Mouse (Mus musculus) G1E (cell line): ENCODE results near the gene Neil1. TPM values are rescaled to one million over a fixed set of nuclear protein-coding genes. Genes with fewer than 3 reads are reported as not detected.

Experiments used
- ATAC-seq: 2 replicates; pipeline ENCODE4 v1.8.0; 2016; ENCODE audit warnings: mild to moderate bottlenecking; ENCODE audit not compliant: insufficient number of reproducible peaks, poor library complexity, low FRiP score, severe bottlenecking; ENCODE audit errors: extremely low read depth
- DNase-seq: peaks from one replicate; pipeline ENCODE4 v3.0.0; 2012; ENCODE audit warnings: low spot score
- H3K27me3 ChIP-seq: 2 replicates; pipeline ENCODE4 v1.6.1; 2012; ENCODE audit warnings: mild to moderate bottlenecking, low read length, inconsistent platforms; ENCODE audit not compliant: insufficient read depth
- H3K36me3 ChIP-seq: replicated peaks from 2 replicates; pipeline ENCODE3; 2012; ENCODE audit warnings: mild to moderate bottlenecking, inconsistent platforms
- H3K4me1 ChIP-seq: 2 replicates; pipeline ENCODE4 v1.6.1; 2012; ENCODE audit warnings: low read depth, low read length, inconsistent platforms, mixed read lengths; ENCODE audit not compliant: insufficient read depth
- H3K4me3 ChIP-seq: 2 replicates; pipeline ENCODE4 v1.5.1; 2012; ENCODE audit warnings: low read depth, mild to moderate bottlenecking, inconsistent platforms, low read length, moderate library complexity, mixed read lengths
- H3K9me3 ChIP-seq: replicated peaks from 2 replicates; pipeline ENCODE4 v1.6.1; 2012; ENCODE audit warnings: inconsistent platforms
- CTCF ChIP-seq: IDR thresholded peaks from 2 replicates; pipeline ENCODE4 v1.5.1; 2012; ENCODE audit warnings: low read depth, low read length, inconsistent platforms, mixed read lengths
- GATA1 ChIP-seq: IDR thresholded peaks from 2 replicates; pipeline ENCODE4 v1.6.1; 2012; ENCODE audit warnings: borderline replicate concordance, low read length, inconsistent platforms, mixed read lengths
- GATA2 ChIP-seq: IDR thresholded peaks from 2 replicates; pipeline ENCODE4 v1.6.1; 2012; ENCODE audit warnings: low read depth, low read length, inconsistent platforms, borderline replicate concordance
- POLR2AphosphoS5 ChIP-seq: IDR thresholded peaks from 2 replicates; pipeline ENCODE4 v1.6.1; 2012; ENCODE audit warnings: low read depth, low read length, inconsistent platforms; ENCODE audit not compliant: insufficient replicate concordance
- TAL1 ChIP-seq: conservative IDR thresholded peaks from 2 replicates; pipeline ENCODE4 v1.6.1; 2012; ENCODE audit warnings: low read depth, low read length, inconsistent platforms, mixed read lengths
- polyA plus RNA-seq: library from polyadenylated mRNA; stranded (reverse); fragments of >175 nt; gene quantifications from 2 replicates; pipeline ENCODE4 v1.2.3, GENCODE M21; 2012
- total RNA-seq, 2 experiments: library from RNA; stranded (forward) in 1 of 2; stranded (reverse) in 1 of 2; fragments of 200-1000 nt in 1 of 2; fragments of >200 nt in 1 of 2; fragmentation: Nextera tagmentation in 1 of 2; gene quantifications; 2 replicates each; pipeline ENCODE4 v1.2.3; 2014 to 2017

Neil1 gene
- total and polyA plus RNA-seq, 3 experiments, result 2.6 to 9.3 (median 3.0) TPM

- ATAC-seq, result no peak
- H3K36me3 ChIP-seq, result no peaks in the 10 kb centered on the region
- peaks cover 23% of the 10 kb centered on the region for H3K27me3 ChIP-seq
- peaks cover 17% of the 10 kb centered on the region for H3K4me1 ChIP-seq
- no peak overlapping the region for H3K4me3 ChIP-seq
- no peak for DNase-seq
- H3K9me3 ChIP-seq, result no peaks in the 10 kb centered on the region
- no peak for TF ChIP-seq CTCF
- TF ChIP-seq GATA1, result no peak
- TF ChIP-seq TAL1, result no peak
- no peak for TF ChIP-seq POLR2AphosphoS5
- TF ChIP-seq GATA2, result no peak
These were observed 14.4 kb upstream of the Neil1 start for GRCm38 (mm10) chr9:57162496-57162895.

GRCm38 (mm10) chr9:57158506-57158905 is 10.4 kb upstream of the Neil1 start:
- TF ChIP-seq GATA2 (no peak), POLR2AphosphoS5 (no peak), TAL1 (no peak), GATA1 (no peak), CTCF (no peak)
- DNase-seq (no peak), ATAC-seq (no peak)
- Histone ChIP-seq H3K36me3 (peaks cover 33% of the 10 kb centered on the region), H3K4me1 (peaks cover 38% of the 10 kb centered on the region), H3K4me3 (peak overlapping the region; percentile 91), H3K27me3 (peaks cover 8% of the 10 kb centered on the region), H3K9me3 (no peaks in the 10 kb centered on the region)

- peak; percentile 66 for ATAC-seq
- H3K36me3 ChIP-seq, result peaks cover 33% of the 10 kb centered on the region
- peaks cover 7% of the 10 kb centered on the region; the same call in 1 of the 2 replicates for H3K27me3 ChIP-seq
- no peaks in the 10 kb centered on the region for H3K9me3 ChIP-seq
- TF ChIP-seq POLR2AphosphoS5 (no peak), TAL1 (no peak), GATA1 (no peak), GATA2 (no peak), CTCF (no peak)
- peak within 1 kb of the TSS; percentile 91 for H3K4me3 ChIP-seq
- H3K4me1 ChIP-seq, result peaks cover 38% of the 10 kb centered on the region
- peak; percentile 93 for DNase-seq
These were observed 9.9 kb upstream of the Neil1 start, which contains the start of gene Commd4 for GRCm38 (mm10) chr9:57158013-57158470. TSS of gene Commd4 (minus strand) at chr9:57158331.

- TF ChIP-seq POLR2AphosphoS5 (no peak), CTCF (no peak), GATA1 (no peak), TAL1 (no peak), GATA2 (no peak)
- Histone ChIP-seq H3K4me1 (peaks cover 35% of the 10 kb centered on the region), H3K4me3 (peak overlapping the region; percentile 91), H3K36me3 (peaks cover 33% of the 10 kb centered on the region), H3K9me3 (no peaks in the 10 kb centered on the region), H3K27me3 (peaks cover 4% of the 10 kb centered on the region; the same call in 1 of the 2 replicates)
- ATAC-seq, result no peak
- no peak for DNase-seq
These were observed 9.4 kb upstream of the Neil1 start for GRCm38 (mm10) chr9:57157499-57157898.

- H3K36me3 ChIP-seq, result peaks cover 33% of the 10 kb centered on the region
- H3K27me3 ChIP-seq, result peaks cover 4% of the 10 kb centered on the region; the same call in 1 of the 2 replicates
- H3K4me3 ChIP-seq, result peak overlapping the region; percentile 91; the same call in 1 of the 2 replicates
- DNase-seq (no peak), ATAC-seq (no peak)
- H3K9me3 ChIP-seq, result no peaks in the 10 kb centered on the region
- peaks cover 31% of the 10 kb centered on the region for H3K4me1 ChIP-seq
- TF ChIP-seq TAL1 (no peak), GATA2 (no peak), GATA1 (no peak), POLR2AphosphoS5 (no peak), CTCF (no peak)
These were observed 8.7 kb upstream of the Neil1 start for GRCm38 (mm10) chr9:57156823-57157222.

GRCm38 (mm10) chr9:57156383-57156782 is 8.3 kb upstream of the Neil1 start:
- H3K9me3 ChIP-seq, result no peaks in the 10 kb centered on the region
- H3K4me3 ChIP-seq, result no peak overlapping the region
- ATAC-seq (no peak), DNase-seq (no peak)
- TF ChIP-seq GATA2 (no peak), TAL1 (no peak), POLR2AphosphoS5 (no peak), GATA1 (no peak)
- H3K27me3 ChIP-seq, result peaks cover 2% of the 10 kb centered on the region; the same call in 1 of the 2 replicates
- peaks cover 31% of the 10 kb centered on the region for H3K4me1 ChIP-seq
- H3K36me3 ChIP-seq, result peaks cover 33% of the 10 kb centered on the region

- H3K4me3 ChIP-seq, result no peak overlapping the region
- ATAC-seq (no peak), DNase-seq (no peak)
- H3K27me3 ChIP-seq, result no peaks in the 10 kb centered on the region
- no peaks in the 10 kb centered on the region for H3K9me3 ChIP-seq
- TF ChIP-seq GATA1, result no peak
- no peak for TF ChIP-seq POLR2AphosphoS5
- TF ChIP-seq GATA2, result no peak
- no peak for TF ChIP-seq TAL1
- TF ChIP-seq CTCF, result no peak
- peaks cover 38% of the 10 kb centered on the region for H3K4me1 ChIP-seq
- H3K36me3 ChIP-seq, result peaks cover 35% of the 10 kb centered on the region
These were observed 4.2 kb upstream of the Neil1 start for GRCm38 (mm10) chr9:57152331-57152730.
